Mouse (Mus musculus) erythroblast, embryonic 14.5 days (primary cell): ENCODE data around the gene Hsdl1.

Experiments used
- GATA1 ChIP-seq: IDR thresholded peaks from 2 replicates; pipeline ENCODE4 v1.6.1; 2012; ENCODE audit warnings: low read length, inconsistent platforms, mixed read lengths
- TAL1 ChIP-seq: IDR thresholded peaks from 3 replicates; pipeline ENCODE4 v1.6.1; 2012; ENCODE audit warnings: low read length, inconsistent platforms, mixed read lengths

- TF ChIP-seq GATA1: no peak
- no peak for TF ChIP-seq TAL1
These were observed 11.1 kb downstream of the Hsdl1 start for GRCm38 (mm10) chr8:119563849-119564251.
